Mouse (Mus musculus) cerebellum, postnatal 4 days (tissue): ENCODE measurements around the gene Gm28042.

Source experiments
- DNase-seq, 2 experiments: peaks; one replicate each; pipeline ENCODE4 v3.0.0; 2022; ENCODE audit warnings: low spot score in 2 of 2, mixed read lengths in 1 of 2

Gm28042 gene

GRCm38 (mm10) chr2:120011462-120012200 is 15.7 kb upstream of the Gm28042 start:
- peak in 1 of 2 experiments; percentile 18 for DNase-seq

GRCm38 (mm10) chr2:120012924-120013323 is 14.4 kb upstream of the Gm28042 start:
- DNase-seq: no peak

- no peak for DNase-seq
These were observed 13.3 kb upstream of the Gm28042 start for GRCm38 (mm10) chr2:120013831-120014486.

- DNase-seq: no peak
These were observed 11.4 kb upstream of the Gm28042 start for GRCm38 (mm10) chr2:120015882-120016281.

- DNase-seq: no peak
These were observed 9.7 kb upstream of the Gm28042 start for GRCm38 (mm10) chr2:120017599-120017998.

- DNase-seq: no peak
These were observed 3.0 kb upstream of the Gm28042 start for GRCm38 (mm10) chr2:120024337-120024736.

- DNase-seq: no peak
These were observed 648 bp downstream of the Gm28042 start for GRCm38 (mm10) chr2:120027950-120028331.

GRCm38 (mm10) chr2:120030380-120030779 is 3.1 kb downstream of the Gm28042 start:
- DNase-seq: no peak

- no peak for DNase-seq
These were observed 5.6 kb downstream of the Gm28042 start, which contains the start of gene Pla2g4b for GRCm38 (mm10) chr2:120032726-120033467. Pla2g4b (plus strand) TSS chr2:120033417.

GRCm38 (mm10) chr2:120033726-120034125 is 6.4 kb downstream of the Gm28042 start:
- peak in 1 of 2 experiments; percentile 27 for DNase-seq

- DNase-seq: no peak
These were observed 10.5 kb downstream of the Gm28042 start for GRCm38 (mm10) chr2:120037744-120038143.

GRCm38 (mm10) chr2:120040991-120041390 is 13.7 kb downstream of the Gm28042 start:
- no peak for DNase-seq

- DNase-seq: no peak
These were observed 16.9 kb downstream of the Gm28042 start for GRCm38 (mm10) chr2:120044101-120044603.

- no peak for DNase-seq
These were observed 17.4 kb downstream of the Gm28042 start for GRCm38 (mm10) chr2:120044676-120045075.

GRCm38 (mm10) chr2:120046486-120047310 is 19.4 kb downstream of the Gm28042 start:
- DNase-seq: no peak

- no peak for DNase-seq
These were observed 20.9 kb downstream of the Gm28042 start for GRCm38 (mm10) chr2:120048173-120048572.

GRCm38 (mm10) chr2:120049632-120050274 is 22.5 kb downstream of the Gm28042 start:
- DNase-seq: no peak

GRCm38 (mm10) chr2:120051405-120051804 is 24.1 kb downstream of the Gm28042 start:
- no peak for DNase-seq

GRCm38 (mm10) chr2:120054771-120055552 is 27.7 kb downstream of the Gm28042 start:
- DNase-seq: no peak

GRCm38 (mm10) chr2:120055923-120056322 is 28.6 kb downstream of the Gm28042 start:
- no peak for DNase-seq
